Mouse (Mus musculus) midbrain, embryonic 11.5 days (tissue): Measurements from ENCODE around the gene Stk24. TPM values are rescaled to one million over a fixed set of nuclear protein-coding genes. Genes with fewer than 3 reads are reported as not detected.

ENCODE experiments used
- ATAC-seq: fragments of 200-750 bp; cut with Nextera tagmentation; 2 replicates; pipeline ENCODE4 v1.8.0; 2017; ENCODE audit warnings: moderate TSS enrichment, moderate library complexity; ENCODE audit not compliant: low FRiP score
- DNase-seq: peaks from one replicate; pipeline ENCODE4 v3.0.0; 2015; ENCODE audit warnings: low spot score; ENCODE audit errors: missing footprints
- H3K27ac ChIP-seq: fragments of 300-500 bp; sonication (generic); 2 replicates; pipeline ENCODE4 v1.5.1; 2014; ENCODE audit warnings: low read depth, low read length
- H3K27me3 ChIP-seq: fragments of 300-500 bp; sonication (generic); 2 replicates; pipeline ENCODE4 v1.6.1; 2014; ENCODE audit warnings: mild to moderate bottlenecking, low read length, moderate library complexity, mixed read lengths; ENCODE audit not compliant: control insufficient read depth, insufficient read depth
- H3K36me3 ChIP-seq: fragments of 300-500 bp; sonication (generic); 2 replicates; pipeline ENCODE4 v1.6.1; 2014; ENCODE audit warnings: mild to moderate bottlenecking, low read length, moderate library complexity, mixed read lengths; ENCODE audit not compliant: control insufficient read depth, insufficient read depth
- H3K4me1 ChIP-seq: fragments of 300-500 bp; sonication (generic); 2 replicates; pipeline ENCODE4 v1.6.1; 2014; ENCODE audit warnings: low read length; ENCODE audit not compliant: control insufficient read depth, insufficient read depth
- H3K4me2 ChIP-seq: fragments of 300-500 bp; sonication (generic); 2 replicates; pipeline ENCODE4 v1.6.1; 2014; ENCODE audit warnings: mild to moderate bottlenecking, moderate library complexity
- H3K4me3 ChIP-seq: fragments of 300-500 bp; sonication (generic); 2 replicates; pipeline ENCODE4 v1.5.1; 2014; ENCODE audit warnings: low read depth, low read length
- H3K9ac ChIP-seq: fragments of 300-500 bp; sonication (generic); 2 replicates; pipeline ENCODE4 v1.6.1; 2014; ENCODE audit warnings: low read length
- H3K9me3 ChIP-seq: fragments of 300-500 bp; sonication (generic); 2 replicates; pipeline ENCODE4 v1.6.1; 2016; ENCODE audit warnings: low read length; ENCODE audit not compliant: control insufficient read depth
- WGBS: fragments of 180-500 bp; shearing (Covaris S2); extraction: QIAGEN DNeasy Blood & Tissue Kit; methylation state at CpG from one replicate; pipeline ENCODE4 v1.1.7; 2014; 5-methylcytosine and 5-hydroxymethylcytosine counted together
- polyA plus RNA-seq: library from polyadenylated mRNA; unstranded; fragments of >200 nt; fragmentation: Nextera tagmentation; extraction: Ambion mirVana; gene quantifications from 2 replicates; pipeline ENCODE4 v1.2.1, GENCODE M21; 2014

The Stk24 gene
- polyA plus RNA-seq, 1 experiment from 2014 or later = 43.5 TPM

DNA sequence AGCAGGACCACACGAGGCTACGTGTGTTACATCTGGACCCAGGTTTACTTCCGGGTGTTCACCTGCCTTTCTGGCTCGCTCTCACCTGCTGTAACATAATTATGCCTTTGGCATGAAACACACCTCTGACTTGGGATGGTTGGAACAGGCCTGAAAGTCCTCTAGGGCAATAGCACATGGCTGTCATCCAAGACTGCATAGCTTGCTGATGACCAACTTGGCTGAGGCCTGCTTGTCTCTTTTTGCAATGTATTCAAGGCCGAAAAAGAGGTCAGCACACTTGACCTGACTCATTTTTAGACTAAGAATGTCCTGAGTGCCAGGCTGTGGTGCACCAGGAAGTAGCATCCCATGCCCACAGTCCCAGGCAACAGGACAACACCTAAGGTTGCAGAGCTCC is 12.1 kb upstream of the Stk24 start:
- 86% methylated on average over 5 of the region's 5 CpGs for WGBS
- no peak overlapping the region for H3K4me3 ChIP-seq
- H3K27ac ChIP-seq = no peak overlapping the region
- no peaks in the 10 kb centered on the region for H3K4me1 ChIP-seq
- H3K9ac ChIP-seq = no peak overlapping the region
- H3K4me2 ChIP-seq = no peak overlapping the region
- no peaks in the 10 kb centered on the region for H3K9me3 ChIP-seq
- ATAC-seq = no peak
- H3K36me3 ChIP-seq = no peaks in the 10 kb centered on the region
- DNase-seq = no peak
- H3K27me3 ChIP-seq = no peaks in the 10 kb centered on the region

DNA sequence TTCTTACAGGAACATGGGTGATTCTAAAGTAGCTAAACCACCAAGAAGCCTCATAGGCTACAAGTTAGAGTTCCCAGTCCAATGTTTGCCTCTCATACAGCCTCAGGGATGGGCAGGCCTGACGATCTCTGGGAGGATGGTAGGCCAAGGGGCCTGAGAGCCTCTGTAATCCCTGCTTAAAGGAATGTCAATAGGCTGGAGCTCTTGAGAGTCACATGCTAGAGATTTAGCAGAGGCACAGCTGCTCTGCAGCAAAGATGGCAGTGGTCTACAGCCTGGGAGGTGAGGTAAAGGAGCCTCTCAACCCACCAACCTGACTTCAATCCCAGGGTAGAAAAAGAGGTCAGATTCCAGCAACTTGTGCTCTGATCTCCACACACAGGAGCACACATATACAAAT is 7.9 kb upstream of the Stk24 start:
- ATAC-seq = peak; percentile 64
- 7% methylated on average over 1 of the region's 1 CpGs for WGBS
- DNase-seq = peak; percentile 88
- Histone ChIP-seq H3K4me1 (peaks cover 5% of the 10 kb centered on the region), H3K4me2 (no peak overlapping the region), H3K9ac (no peak overlapping the region), H3K36me3 (no peaks in the 10 kb centered on the region), H3K4me3 (no peak overlapping the region), H3K27me3 (no peaks in the 10 kb centered on the region), H3K27ac (no peak overlapping the region), H3K9me3 (no peaks in the 10 kb centered on the region)

DNA sequence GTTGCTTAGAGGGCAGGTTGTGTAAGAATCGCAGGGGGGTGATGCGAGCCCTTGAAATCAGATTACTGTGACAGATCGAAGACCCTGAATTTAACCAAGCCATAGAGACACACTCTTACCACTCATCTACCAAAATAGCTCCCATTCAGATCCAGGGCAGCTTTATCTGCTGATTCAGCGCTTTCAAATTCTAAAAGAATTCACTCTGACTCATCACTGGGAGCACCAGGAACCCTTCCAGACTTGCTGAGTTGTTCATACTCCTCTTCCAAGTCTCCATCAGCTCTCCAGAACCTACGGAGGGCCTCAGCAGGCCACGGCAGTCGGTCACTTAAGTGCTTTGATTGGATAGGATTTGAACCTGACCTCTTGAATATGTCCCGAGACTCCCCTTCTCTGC is 5.6 kb upstream of the Stk24 start:
- 92% methylated on average over 8 of the region's 8 CpGs for WGBS

DNA sequence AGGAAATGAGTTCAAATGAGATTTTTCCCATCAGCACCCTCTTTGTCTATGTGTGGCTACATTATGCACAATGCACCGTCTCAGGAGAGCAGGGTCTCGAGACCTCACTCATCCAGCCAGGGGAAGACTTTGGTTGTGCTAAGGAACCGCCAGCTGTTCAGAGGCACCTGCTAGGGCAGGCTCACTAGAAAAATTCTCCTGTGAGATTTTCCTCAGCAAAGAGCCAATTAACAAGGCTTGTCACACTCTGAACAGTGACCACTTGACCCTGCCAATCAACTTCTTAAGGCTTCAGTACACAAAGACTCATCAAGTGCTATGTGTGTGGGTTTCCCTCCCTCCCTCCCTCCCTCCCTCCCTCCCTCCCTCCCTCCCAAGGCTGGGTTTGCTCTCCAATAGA is 4.0 kb upstream of the Stk24 start:
- Histone ChIP-seq H3K9ac (no peak overlapping the region), H3K4me1 (peaks cover 12% of the 10 kb centered on the region), H3K27me3 (no peaks in the 10 kb centered on the region), H3K9me3 (no peaks in the 10 kb centered on the region), H3K4me3 (no peak overlapping the region), H3K4me2 (no peak overlapping the region), H3K27ac (no peak overlapping the region; the same call in 1 of the 2 replicates), H3K36me3 (no peaks in the 10 kb centered on the region)
- ATAC-seq (peak; percentile 27; the same call in 1 of the 2 replicates), DNase-seq (peak; percentile 84)
- 17% methylated on average over 3 of the region's 3 CpGs for WGBS

More for the DNA sequence above, 5.6 kb upstream of the Stk24 start:
- no peaks in the 10 kb centered on the region for H3K36me3 ChIP-seq
- H3K9me3 ChIP-seq = no peaks in the 10 kb centered on the region
- no peak overlapping the region for H3K4me3 ChIP-seq
- H3K27ac ChIP-seq = no peak overlapping the region
- H3K9ac ChIP-seq = no peak overlapping the region
- no peaks in the 10 kb centered on the region for H3K27me3 ChIP-seq
- ATAC-seq (no peak), DNase-seq (no peak)
- peaks cover 5% of the 10 kb centered on the region for H3K4me1 ChIP-seq
- H3K4me2 ChIP-seq = no peak overlapping the region

DNA sequence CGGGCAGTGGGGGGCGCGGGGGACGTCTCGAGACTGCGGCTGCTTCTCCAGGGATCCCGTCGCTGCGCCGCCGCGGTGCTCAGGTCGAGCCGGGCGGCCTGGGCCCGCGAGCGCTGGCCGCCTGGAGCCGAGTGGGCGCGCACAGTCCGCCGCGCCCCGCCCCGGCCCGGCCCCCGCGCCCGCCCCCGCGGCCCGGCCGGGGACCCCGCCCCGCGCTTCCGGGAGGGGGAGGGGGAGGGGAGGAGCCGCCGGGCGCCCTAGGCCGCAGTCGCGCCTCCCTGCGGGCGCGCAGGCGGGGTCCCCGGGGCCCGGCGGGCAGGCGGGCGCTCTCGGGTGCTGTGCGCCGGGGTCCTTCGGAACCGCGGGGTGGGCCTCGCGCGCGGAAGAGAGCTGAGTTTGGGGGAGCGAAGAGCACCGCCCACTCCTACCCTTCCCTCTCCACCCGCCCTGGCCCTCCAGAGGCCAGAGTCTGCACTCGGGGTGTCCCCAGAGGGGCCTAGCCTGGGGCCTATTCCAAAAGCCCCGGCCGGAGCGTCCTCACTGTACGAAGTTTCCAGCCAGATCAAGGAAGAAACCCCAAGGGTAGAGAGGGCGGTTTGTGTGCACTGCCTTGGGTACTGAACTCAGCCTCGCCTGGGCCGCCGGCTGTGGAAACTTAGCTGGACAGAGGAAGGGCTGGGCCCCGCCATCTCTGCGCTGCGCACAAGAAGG is 540 bp downstream of the Stk24 start:
- Histone ChIP-seq H3K27ac (peak overlapping the region; percentile 83), H3K36me3 (no peaks in the 10 kb centered on the region), H3K4me3 (peak overlapping the region; percentile 94), H3K9me3 (no peaks in the 10 kb centered on the region), H3K9ac (peak overlapping the region; percentile 95), H3K27me3 (no peaks in the 10 kb centered on the region), H3K4me1 (peaks cover 19% of the 10 kb centered on the region), H3K4me2 (peak overlapping the region; percentile 87)
- WGBS = under 1% methylated on average over 54 of the region's 79 CpGs
- peak; percentile 92 for ATAC-seq
- peak; percentile 98 for DNase-seq

DNA sequence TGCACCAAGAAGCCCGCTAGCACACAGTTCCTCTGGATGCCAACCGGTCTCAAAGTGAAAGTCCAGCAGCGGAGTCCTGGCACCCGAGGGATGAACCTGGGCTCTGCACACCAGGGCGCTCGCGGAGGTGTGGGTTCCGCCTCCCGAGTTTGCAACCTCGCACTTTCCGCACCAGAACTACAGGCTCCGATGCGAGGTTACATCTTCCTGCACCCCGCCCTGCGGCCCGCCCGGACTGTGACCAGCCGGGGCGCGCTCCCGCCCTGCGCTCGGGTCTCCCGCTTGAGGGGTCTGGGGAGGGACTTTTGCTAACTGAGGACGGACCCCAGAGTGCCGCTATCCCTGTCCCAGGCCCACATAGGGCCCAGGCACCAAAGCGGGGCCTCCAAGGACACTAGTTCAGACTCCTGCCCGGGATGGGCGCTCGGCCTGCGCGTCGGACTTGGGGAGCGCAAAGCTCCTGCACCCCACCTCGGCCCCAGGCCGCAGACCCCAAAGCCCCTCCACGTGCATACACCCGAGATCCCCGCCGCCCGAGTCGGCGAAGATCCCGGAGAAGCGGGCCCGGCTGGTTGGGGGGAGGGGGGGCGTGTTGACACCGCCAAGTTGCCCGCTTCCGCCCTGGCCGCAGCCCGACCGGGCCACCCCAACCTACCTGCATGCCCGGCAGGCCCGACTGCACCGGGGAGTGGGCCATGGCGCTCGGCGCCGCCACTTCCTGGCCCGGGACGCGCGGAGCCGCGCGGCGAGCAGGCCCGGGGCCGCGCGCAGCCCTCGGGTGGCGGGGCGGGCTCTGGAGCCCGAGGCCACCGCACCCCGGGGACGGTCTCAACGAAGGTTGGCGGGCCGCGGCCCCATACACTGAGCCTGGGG is 1.3 kb downstream of the Stk24 start:
- Histone ChIP-seq H3K4me2 (peak overlapping the region; percentile 87), H3K9ac (peak overlapping the region; percentile 95), H3K4me1 (peaks cover 15% of the 10 kb centered on the region), H3K9me3 (no peaks in the 10 kb centered on the region), H3K27me3 (no peaks in the 10 kb centered on the region), H3K4me3 (peak overlapping the region; percentile 94), H3K36me3 (no peaks in the 10 kb centered on the region), H3K27ac (peak overlapping the region; percentile 72)
- WGBS = under 1% methylated on average over 83 of the region's 83 CpGs
- ATAC-seq = peak; percentile 86
- DNase-seq = peak; percentile 96

DNA sequence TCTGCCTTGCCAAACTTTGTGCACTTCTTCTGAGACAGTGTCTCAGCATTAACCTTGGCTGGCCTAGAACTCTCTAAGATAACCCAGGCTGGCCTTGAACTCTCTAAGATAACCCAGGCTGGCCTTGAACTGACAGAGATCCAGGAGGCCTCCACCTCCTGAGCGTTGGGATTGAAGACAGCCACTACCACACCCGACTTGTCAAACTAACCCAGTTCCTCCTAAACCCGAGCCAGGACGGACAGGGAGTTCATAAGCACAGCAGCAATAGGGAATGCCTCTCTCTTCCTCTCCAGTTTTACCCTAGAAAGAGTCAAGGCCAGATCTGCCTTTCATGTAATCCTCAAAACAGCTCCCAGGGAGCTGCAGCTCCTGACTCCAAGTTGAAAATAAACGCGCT is 3.2 kb downstream of the Stk24 start:
- no peaks in the 10 kb centered on the region for H3K27me3 ChIP-seq
- no peak overlapping the region for H3K9ac ChIP-seq

DNA sequence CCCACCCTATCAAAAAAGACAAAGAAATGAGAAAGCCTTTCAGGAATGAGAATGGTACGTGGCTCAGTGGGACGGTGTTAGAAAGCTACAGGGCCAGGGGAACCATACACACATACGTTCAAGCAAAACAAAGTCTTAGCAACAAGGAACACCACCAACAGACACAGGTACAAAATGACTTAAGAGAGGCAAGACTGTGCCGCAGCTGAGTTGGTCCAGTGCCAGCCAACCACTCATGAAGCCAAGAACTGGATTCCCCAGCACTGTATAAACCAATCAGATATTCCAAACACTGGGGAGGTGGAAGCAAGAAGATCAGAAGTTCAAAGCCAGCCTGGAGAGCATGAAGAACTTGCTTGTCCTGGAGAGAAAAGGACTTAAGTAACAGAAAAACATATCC is 5.9 kb downstream of the Stk24 start:
- no peaks in the 10 kb centered on the region for H3K27me3 ChIP-seq
- whole genome bisulfite sequencing = 89% methylated on average over 4 of the region's 4 CpGs
- H3K4me1 ChIP-seq = peaks cover 7% of the 10 kb centered on the region
- no peak overlapping the region for H3K4me3 ChIP-seq
- H3K9me3 ChIP-seq = no peaks in the 10 kb centered on the region
- H3K9ac ChIP-seq = no peak overlapping the region
- H3K27ac ChIP-seq = no peak overlapping the region
- no peak for ATAC-seq
- no peak for DNase-seq
- H3K4me2 ChIP-seq = no peak overlapping the region
- no peaks in the 10 kb centered on the region for H3K36me3 ChIP-seq

More for the DNA sequence above, 3.2 kb downstream of the Stk24 start:
- DNase-seq (no peak), ATAC-seq (no peak)
- H3K27ac ChIP-seq = no peak overlapping the region
- H3K4me1 ChIP-seq = peaks cover 14% of the 10 kb centered on the region
- H3K9me3 ChIP-seq = no peaks in the 10 kb centered on the region
- no peak overlapping the region for H3K4me2 ChIP-seq
- no peak overlapping the region for H3K4me3 ChIP-seq
- 81% methylated on average over 6 of the region's 6 CpGs for WGBS
- H3K36me3 ChIP-seq = no peaks in the 10 kb centered on the region

DNA sequence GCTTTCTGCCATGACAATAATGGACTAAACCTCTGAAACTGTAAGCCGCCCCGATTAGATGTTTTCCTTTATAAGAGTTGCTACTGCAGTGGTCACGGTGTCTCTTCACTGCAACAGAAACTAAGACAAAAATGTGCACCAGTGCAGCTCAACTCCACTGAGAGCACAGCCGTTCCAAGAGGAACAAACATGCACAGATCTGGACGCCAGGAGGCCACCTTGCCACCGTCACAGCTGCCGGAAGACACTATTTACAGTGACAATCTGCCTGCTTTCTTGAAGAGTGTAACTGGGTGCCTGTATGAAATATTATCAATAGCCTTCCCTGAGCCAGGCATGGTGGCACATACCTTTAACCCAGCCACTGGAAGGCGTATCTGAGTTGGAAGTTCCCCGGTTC is 6.8 kb downstream of the Stk24 start:
- no peaks in the 10 kb centered on the region for H3K36me3 ChIP-seq
- no peak overlapping the region for H3K4me3 ChIP-seq
- H3K27ac ChIP-seq = no peak overlapping the region
- 92% methylated on average over 9 of the region's 9 CpGs for WGBS
- ATAC-seq (no peak), DNase-seq (no peak)
- no peaks in the 10 kb centered on the region for H3K9me3 ChIP-seq
- H3K9ac ChIP-seq = no peak overlapping the region
- H3K4me2 ChIP-seq = no peak overlapping the region
- no peaks in the 10 kb centered on the region for H3K27me3 ChIP-seq
- peaks cover 7% of the 10 kb centered on the region for H3K4me1 ChIP-seq
